Mouse (Mus musculus): ENCODE measurements around the gene Adrb1. TPM values are rescaled to one million over a fixed set of nuclear protein-coding genes. Genes with fewer than 3 reads are reported as not detected.
"Not testable (repeated sequence)": the region's sequence is repeated elsewhere in the genome, so short reads cannot be mapped to it uniquely, and the experiment has no call there.

The Adrb1 gene
- total RNA-seq, 2 experiments from 2014 or later: 40.1 to 43.9 TPM

DNA sequence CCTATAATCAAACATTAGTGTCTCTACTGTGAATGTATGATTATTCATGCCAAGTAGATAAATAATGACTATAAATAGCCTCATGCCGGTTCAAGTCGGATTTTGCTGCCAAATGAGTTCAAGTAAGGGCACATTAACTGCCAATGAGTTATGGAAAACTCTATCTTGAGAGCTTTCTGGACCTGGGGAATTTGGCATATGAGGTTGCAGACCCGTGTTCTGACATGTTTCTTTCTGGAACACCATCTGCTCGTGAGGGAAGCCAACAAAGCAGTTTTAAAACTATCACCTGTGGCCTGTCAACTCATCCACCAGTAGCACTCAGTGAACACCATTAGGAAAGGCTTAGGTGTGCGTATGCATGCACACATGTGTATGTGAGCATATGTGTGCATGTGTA is 14.3 kb downstream of the Adrb1 start:
- no peak for DNase-seq (ENCODE audit: low spot score in 2 of 2)
- intact Hi-C loops (cut with DNase I): no loop called here

DNA sequence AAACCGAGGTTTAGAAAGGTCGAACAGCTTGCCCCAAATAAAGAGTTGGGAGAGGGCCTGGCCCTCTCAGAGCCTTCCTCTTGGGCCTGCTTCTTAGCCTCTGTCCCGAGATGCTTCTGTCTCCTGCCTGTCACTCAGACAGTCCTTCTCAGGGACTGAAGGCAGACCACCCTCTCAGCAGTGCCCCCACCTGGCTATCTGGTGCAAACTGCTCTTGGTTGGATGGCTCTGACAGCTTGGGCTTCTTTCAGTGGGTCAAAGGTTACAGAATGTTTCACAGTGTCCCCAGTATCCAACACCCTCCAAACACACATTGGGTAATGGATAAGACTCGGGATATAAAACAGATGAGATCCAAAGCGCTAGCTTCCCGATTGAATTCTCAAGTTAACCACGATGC is 23.1 kb downstream of the Adrb1 start:
- intact Hi-C loops (cut with DNase I): no loop called here
- DNase-seq (ENCODE audit: low spot score in 2 of 2): no peak

DNA sequence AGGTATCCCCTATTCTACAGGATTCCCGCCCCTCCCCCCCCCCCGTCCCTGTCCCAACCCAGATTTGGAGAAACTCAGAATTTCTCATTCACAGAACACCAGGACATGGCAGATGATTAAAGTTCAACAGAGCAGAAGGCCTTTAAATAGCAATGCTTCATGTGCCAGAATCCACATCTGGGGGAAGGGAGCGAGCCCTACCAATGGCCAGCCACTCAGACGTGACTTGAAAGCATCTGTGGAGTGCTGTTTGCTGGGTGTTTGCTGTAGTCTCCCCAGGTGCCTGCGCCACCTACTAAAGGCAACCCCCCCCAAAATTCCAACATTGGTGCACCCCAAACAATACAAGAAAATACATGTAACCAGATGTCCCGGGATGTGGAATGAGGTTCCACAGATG is 23.5 kb downstream of the Adrb1 start:
- intact Hi-C loops (cut with DNase I): no loop called here
- no peak for DNase-seq (ENCODE audit: low spot score in 2 of 2)

DNA sequence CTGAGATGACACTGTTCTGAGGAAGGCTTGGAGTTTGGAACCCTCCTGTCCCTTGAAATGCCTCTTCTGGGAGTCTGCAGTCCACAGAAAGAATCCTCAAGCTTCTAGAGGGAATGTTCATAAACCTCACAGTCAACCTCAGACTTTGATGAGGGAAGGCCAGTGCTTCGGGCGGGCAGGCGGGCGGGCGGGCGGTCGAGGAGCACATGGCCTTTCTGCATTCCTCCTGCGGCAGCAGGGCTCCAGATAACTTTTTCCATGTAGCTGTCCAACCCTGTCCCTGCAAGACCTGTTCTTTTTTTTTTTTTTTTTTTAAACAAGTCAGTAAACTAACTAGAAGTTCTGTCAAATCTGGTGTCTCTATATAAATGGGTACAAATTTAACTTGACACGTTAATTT is 24.6 kb downstream of the Adrb1 start:
- intact Hi-C loops (cut with DNase I): no loop called here
- no peak for DNase-seq (ENCODE audit: low spot score in 2 of 2)

DNA sequence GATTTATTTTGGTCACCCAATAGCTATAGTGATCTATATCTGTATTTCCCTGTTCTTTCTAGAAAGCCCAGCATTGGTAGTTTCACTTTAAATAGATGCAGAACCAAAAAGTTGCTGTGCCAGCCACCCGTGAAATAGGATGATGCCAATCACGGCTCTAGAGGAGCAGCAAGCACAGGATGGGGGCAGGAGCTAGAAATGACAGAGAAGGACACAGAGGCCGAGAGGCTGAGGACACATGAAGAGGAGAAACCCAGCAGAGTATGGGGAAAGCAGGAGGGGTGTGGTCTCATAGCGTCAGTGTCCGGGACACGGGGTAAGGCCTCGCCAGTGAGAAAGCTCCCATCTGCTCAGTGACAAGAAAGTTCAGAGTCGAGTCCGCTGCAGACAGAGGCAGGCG is 25.9 kb downstream of the Adrb1 start:
- DNase-seq (ENCODE audit: low spot score in 2 of 2): peak in 1 of 2 experiments; percentile 45
- intact Hi-C loops (cut with DNase I): no loop called here

DNA sequence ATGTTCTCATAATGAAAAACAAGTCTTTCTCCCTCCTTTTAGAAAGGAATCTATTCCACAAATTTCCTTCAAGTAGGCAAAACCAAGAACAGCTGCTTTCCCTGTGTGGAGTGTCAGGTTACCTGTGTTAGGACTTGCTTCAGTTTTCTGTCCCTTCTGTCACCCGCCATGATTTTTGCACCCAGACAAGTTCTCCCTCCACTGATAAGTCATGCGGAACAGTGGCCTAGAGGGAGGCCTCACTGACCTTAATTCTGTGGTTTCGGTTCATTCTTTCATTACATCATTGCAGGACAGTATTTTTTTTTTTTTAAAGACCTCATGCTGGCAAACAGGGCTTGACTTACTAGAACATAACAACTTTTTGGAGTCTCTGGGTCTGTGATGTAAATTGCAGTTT is 27.3 kb downstream of the Adrb1 start:
- intact Hi-C loops (cut with DNase I): no loop called here
- DNase-seq (ENCODE audit: low spot score in 2 of 2): no peak

DNA sequence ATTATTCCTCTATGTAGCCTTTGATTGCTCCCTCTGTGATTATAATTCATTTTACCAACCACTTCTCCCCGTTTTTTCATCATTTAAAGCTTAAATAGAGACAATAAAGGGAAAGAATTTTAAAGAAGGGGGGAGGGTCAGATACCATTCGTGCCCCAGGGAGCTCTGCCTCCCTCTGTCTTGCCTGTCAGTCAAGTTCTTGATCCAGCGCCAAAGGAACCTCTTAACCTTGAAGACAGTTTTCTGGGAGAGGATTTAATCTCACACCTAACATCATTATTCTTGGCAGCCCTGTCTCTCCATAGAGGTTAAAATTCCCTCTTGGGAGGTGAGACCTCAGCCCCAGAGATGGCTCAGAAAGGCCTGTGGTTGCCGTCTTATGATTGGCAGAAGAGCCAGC is 28.7 kb downstream of the Adrb1 start:
- no peak for DNase-seq (ENCODE audit: low spot score in 2 of 2)
- intact Hi-C loops (cut with DNase I): no loop called here

DNA sequence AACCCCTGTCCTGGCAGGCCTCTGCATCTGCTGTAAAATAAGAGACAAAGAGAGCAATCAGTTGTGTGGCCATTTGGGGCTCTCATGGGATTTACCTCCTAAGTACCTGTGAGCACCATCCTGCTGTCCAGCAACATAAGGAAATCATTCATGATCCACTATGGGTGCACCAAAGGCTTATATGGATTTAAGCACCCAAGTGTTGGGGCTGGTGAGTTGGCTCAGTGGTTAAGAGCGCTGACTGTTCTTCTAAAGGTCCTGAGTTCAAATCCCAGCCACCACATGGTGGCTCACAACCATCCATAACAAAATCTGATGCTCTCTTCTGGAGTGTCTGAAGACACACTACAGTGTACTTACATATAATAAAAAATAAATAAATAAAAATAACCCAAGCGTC is 32.5 kb downstream of the Adrb1 start:
- DNase-seq (ENCODE audit: low spot score in 2 of 2); intact Hi-C loops (cut with DNase I): not testable (repeated sequence)

DNA sequence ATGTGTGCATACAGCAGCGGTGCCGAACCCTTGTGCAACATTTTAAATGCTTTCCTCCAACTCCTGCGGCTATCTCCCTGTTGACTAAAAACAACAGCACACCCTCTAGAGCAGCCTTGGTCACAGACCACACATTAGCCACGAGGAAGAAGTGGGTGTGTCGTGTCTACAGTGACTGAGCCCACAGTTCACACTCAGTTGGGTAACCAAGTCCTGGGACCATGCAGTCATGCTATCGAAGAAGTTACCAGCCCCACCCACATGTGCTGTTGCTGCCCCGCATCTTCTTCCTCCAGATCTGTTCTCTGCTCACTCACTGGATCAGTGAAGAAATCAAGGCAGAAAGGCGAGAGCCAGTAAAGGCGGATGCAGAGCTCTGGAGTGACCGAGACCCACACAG is 34.4 kb downstream of the Adrb1 start:
- no peak for DNase-seq (ENCODE audit: low spot score in 2 of 2)
- intact Hi-C loops (cut with DNase I): no loop called here

DNA sequence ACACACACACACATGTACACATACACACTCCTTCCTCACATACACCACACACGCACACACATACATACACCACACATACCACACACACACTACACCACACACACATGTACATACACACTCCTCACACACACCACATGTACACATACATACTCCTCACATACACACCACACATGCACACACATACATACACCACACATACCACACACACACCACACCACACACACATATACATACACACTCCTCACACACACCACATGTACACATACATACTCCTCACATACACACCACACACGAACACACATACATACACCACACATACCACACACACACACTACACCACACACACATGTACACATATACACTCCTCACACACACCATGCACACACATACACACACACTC is 36.3 kb downstream of the Adrb1 start:
- no peak for DNase-seq (ENCODE audit: low spot score in 2 of 2)
- intact Hi-C loops (cut with DNase I): no loop called here

DNA sequence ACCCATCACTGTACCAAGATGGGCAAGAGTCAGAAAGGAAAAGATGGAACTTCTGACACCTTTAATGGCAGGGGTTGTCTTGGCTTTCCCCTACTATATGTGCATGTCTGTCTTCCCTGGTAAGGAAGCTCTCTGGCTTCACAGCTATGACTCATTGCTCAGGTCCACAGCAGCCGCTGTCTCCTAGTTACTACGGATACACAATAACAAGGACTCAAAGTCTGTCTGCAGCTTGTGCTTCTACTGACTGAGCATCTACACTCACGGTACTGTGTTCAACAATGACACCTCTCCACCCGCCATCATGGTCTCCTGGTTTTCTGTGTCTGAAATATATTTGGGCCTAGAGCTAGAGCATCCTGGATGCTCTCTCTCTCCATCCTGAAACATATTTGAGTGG is 37.7 kb downstream of the Adrb1 start:
- intact Hi-C loops (cut with DNase I): no loop called here
- peak in 1 of 2 experiments; percentile 55 for DNase-seq (ENCODE audit: low spot score in 2 of 2)

DNA sequence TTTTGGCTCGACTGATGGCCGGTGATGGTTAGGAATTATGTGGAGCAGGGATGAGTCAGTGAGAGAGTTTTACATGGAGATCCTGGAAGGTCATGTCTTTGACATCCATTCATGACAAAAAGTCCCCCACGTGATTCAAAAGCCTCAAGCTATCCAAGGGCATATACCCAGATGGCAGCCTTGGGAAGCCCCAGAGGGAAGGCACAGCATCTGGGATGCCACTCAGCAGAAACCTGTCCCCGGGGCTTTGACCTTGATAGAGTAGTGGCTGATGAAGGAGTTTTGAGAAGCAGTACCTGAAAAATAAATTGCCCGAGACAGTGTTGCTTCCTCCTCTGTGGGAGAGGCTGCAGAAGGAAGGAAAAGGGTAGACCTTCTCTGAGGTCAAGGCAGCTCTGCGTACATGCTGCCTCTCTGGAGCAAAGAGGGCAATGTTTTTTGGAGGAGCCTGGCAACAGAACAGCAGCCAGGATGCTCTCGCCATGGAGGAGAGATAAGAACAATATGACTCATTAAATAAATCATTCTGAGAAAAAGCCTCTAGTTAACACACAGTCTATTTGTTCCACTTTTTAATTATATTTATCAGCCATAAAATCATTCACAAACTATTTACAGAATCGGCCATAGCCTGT is 38.4 kb downstream of the Adrb1 start:
- no peak for DNase-seq (ENCODE audit: low spot score in 2 of 2)
- intact Hi-C loops (cut with DNase I): no loop called here

DNA sequence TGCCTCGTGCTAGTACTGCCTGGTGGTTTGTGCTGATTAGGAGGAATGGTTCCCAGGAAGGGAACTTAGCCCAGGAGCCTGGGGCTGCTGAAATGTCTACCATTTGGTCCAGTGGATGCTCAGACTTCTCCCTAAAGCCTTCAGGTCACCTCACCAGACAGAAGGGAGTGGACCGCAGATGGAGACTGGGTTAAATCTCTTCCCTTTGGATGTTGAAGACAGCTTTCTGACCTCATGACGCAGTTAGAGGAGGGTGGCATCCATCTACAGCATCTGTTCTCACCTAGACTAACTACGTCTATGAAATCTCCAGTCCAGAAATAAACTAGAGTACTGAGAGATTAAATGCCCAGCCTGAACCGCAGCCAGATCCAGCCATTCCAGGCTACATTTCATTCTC is 39.1 kb downstream of the Adrb1 start:
- intact Hi-C loops (cut with DNase I): no loop called here
- no peak for DNase-seq (ENCODE audit: low spot score in 2 of 2)

DNA sequence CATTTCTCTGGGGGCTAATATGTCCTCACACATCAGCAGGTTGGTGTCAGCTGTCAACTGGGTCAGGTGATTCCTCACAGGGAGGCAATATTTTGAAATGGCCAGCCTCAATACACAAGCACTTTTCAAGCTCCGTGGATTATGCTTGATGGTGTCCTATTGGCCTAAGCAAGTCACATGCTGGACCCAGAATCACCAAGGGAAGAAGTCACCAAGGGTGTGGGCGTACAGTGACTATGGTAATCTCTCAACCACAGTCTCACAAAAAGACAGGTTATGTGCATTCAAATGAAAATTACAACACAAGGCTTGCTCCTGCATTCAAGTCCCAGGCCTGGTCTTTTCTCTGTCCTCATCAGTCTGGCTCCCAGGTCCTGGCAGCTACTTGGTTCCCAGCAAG is 39.7 kb downstream of the Adrb1 start:
- no peak for DNase-seq (ENCODE audit: low spot score in 2 of 2)
- intact Hi-C loops (cut with DNase I): no loop called here

DNA sequence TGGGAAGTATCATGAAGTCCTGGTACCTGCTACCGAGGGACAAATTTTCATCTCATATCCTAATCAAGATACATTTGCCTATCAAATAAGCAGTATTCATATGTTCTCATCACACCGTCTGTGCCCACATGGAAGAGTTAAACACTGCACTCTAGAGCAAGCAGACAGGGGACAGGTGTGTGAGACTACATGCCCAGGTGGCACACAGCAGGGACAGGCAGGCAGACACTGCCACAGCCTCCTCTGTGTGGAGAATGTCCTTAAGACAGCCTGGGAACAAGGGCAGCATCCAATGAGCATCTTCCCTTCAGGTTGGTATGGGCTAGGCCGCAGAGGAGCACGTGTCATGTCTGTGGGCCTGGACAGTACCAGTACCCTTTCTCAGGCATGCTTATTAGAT is 40.7 kb downstream of the Adrb1 start:
- intact Hi-C loops (cut with DNase I): no loop called here
- DNase-seq (ENCODE audit: low spot score in 2 of 2): no peak

DNA sequence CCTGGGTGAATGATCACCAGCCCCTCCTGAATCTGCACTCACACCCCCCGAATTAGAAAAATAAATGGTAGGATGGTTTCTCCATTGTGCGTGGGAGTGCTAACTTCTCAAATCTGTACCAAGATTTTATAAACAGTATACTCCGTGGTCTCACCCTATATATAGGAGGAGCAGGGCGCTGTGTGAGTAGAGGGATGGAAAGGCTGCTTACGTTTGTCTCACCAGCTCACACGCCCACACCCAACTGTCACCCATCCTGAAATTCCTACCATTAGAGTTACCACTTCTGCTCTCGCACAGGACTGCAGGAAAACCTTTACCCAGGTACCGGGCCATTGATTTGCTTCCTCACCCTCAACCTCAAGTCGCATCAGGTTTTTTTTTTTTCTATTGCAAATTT is 47.0 kb downstream of the Adrb1 start:
- DNase-seq (ENCODE audit: low spot score in 2 of 2): peak; percentile 65 to 66
- intact Hi-C loops (cut with DNase I): no loop called here

DNA sequence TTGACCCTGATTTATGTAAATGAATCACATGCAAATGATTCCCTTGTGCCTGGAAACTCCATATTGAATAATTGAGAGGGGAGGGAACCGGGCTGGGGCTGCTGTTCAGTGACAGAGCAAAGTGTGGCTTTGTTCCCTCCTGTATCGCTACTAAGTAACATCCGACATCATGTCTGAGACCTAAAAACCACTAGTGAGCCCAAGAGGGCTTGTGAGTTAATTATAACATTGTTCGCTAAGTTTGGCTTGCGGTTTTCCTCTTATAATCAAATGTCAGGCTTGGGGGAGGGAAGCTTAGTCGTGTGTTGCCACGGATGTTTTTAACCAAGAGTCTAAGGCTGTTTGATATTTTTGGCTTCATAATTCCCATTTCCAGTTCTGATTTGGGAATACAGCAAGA is 50.2 kb downstream of the Adrb1 start:
- intact Hi-C loops (cut with DNase I): loop anchor here (5.0 kb wide), 1 partner anchor 45 kb away; no protein-coding TSS in a partner anchor
- DNase-seq (ENCODE audit: low spot score in 2 of 2): no peak

DNA sequence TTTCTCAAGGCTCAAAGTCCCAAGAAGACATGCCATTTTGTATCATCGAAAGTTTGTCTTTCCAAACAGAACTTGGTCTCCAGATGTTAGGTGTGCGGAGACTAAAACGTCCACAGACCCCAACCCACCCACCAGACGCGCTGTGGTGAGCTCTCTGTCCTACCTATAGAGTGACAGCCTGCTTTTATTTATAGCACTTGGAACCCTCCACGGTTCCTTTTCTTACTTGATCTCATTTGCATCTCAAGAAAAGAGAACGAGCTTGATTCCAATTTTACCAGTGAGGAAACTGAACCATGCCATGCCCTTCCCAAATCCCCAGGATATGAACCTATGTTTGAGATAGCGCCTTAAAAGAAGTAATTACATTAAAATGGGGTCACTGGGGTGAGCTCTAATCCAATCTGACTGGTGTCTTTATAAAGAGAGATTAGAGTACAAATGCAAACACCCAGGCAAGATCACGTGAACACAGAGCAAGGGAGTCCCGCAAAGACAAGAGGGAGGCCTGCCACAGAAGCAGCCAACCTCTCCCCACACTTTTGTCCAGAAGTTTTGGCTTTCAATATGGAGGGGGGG is 51.5 kb downstream of the Adrb1 start:
- no peak for DNase-seq (ENCODE audit: low spot score in 2 of 2)
- intact Hi-C loops (cut with DNase I): loop anchor here (5.0 kb wide), 1 partner anchor 46 kb away; no protein-coding TSS in a partner anchor

DNA sequence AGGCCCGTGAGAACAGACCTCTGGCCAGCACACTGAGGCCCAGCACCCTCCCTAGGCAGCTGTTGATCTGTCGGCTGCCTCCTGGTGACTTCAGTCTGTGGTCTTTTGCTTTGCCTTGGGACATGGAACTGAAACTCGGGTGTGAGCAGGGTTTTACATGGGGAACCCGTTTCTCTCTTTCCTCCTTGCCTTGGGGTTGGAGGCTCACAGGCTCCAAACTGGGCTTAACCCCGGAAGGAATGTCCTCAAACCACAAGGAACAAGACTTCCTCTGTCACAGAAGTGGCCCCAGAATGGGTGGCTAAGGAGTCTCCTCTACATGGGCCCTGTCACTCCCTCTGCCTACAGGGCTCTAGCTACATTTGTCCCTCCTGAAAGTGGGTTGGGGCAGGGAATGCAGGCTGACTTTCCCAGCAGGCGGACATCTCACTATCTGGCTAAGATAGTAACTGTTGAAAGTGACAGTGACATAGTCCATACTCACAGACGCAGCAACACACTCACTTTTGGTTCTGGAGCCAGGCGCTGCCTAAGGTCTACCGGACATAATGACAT is 52.5 kb downstream of the Adrb1 start:
- DNase-seq (ENCODE audit: low spot score in 2 of 2): peak; percentile 42 to 49
- intact Hi-C loops (cut with DNase I): loop anchor here (5.0 kb wide), 1 partner anchor 47 kb away; no protein-coding TSS in a partner anchor

DNA sequence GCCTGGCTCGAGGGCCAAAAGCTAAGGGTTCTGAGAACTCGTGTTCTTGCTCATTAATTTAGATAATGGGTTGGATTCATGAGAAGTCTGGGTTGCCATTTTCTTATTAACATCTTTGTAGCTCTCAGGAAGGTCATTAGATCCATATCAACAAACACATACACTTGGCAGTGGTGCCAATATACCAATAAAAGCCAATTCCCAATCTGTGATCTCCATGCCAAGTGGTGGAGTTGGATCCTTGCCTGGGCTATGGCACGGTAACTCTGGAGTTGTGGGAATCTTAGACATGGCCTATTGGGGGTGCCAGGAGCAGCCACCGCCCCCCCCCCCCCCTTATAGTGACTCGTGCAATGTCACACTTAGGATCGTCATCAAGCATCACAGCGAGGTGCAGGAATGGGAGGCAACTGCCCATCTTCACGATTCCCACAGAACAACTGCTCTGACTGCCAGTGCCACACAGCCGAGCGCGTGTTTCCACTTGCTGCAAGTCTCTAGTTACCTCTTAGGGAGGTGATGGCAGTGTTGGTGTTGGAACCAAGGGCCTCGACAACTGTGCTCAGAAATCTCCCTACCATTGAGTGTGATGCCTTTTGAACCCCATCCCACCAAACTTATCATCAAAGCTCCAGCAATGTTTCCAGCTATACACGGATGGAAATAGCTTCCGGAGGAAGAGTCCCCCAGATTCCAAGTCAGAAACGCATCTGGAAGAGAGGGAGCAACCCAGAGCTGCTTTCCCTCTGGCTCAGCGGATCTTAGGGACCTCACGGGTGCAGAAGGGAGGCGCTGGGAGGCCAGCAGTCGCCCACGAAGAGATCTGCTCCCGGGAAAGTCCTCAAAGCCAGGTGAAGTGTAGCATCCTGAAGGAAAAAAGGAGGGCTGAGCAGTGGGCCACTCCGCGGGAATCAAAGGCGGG is 53.2 kb downstream of the Adrb1 start:
- intact Hi-C loops (cut with DNase I): loop anchor here (5.0 kb wide), 1 partner anchor 48 kb away; no protein-coding TSS in a partner anchor
- no peak for DNase-seq (ENCODE audit: low spot score in 2 of 2)
